Mouse (Mus musculus) lung, postnatal 0 days (tissue): ENCODE data around the gene Aff3.

ENCODE experiments used
- CTCF ChIP-seq: IDR thresholded peaks from 2 replicates; pipeline ENCODE4 v1.5.1; 2016; ENCODE audit warnings: antibody characterized with exemption, mild to moderate bottlenecking
- EP300 ChIP-seq: IDR thresholded peaks from 2 replicates; pipeline ENCODE4 v1.6.1; 2016; ENCODE audit warnings: antibody characterized with exemption, mild to moderate bottlenecking, control low read depth

GRCm38 (mm10) chr1:38384457-38385121, 280.2 kb downstream of the Aff3 start:
- no peak for TF ChIP-seq CTCF
- no peak for TF ChIP-seq EP300
